Mouse (Mus musculus) midbrain, embryonic 14.5 days (tissue): ENCODE results near the gene Ust. TPM values are rescaled to one million over a fixed set of nuclear protein-coding genes. Genes with fewer than 3 reads are reported as not detected.
A peak's percentile ranks its signal among the peaks of the same experiment; 100 is the strongest.

ENCODE experiments used
- ATAC-seq: fragments of 200-750 bp; cut with Nextera tagmentation; 2 replicates; pipeline ENCODE4 v1.8.0; 2017; ENCODE audit warnings: moderate number of reproducible peaks, moderate library complexity; ENCODE audit not compliant: low FRiP score, low TSS enrichment
- DNase-seq: peaks from one replicate; pipeline ENCODE4 v3.0.0-alpha.2; 2015
- H3K27ac ChIP-seq: fragments of 300-500 bp; sonication (generic); replicated peaks from 2 replicates; pipeline ENCODE4 v1.5.1; 2014; ENCODE audit warnings: mild to moderate bottlenecking, low read depth, low read length, moderate library complexity
- H3K27me3 ChIP-seq: fragments of 300-500 bp; sonication (generic); 2 replicates; pipeline ENCODE4 v1.6.1; 2014; ENCODE audit warnings: low read length, control low read depth, mixed read lengths; ENCODE audit not compliant: control insufficient read depth, insufficient read depth
- H3K36me3 ChIP-seq: fragments of 300-500 bp; sonication (generic); 2 replicates; pipeline ENCODE4 v1.6.1; 2014; ENCODE audit warnings: low read length, control low read depth; ENCODE audit not compliant: control insufficient read depth, insufficient read depth
- H3K4me1 ChIP-seq: fragments of 300-500 bp; sonication (generic); 2 replicates; pipeline ENCODE4 v1.6.1; 2014; ENCODE audit warnings: mild to moderate bottlenecking, antibody characterized with exemption, low read length, control low read depth; ENCODE audit not compliant: control insufficient read depth, insufficient read depth
- H3K4me2 ChIP-seq: fragments of 300-500 bp; sonication (generic); 2 replicates; pipeline ENCODE4 v1.6.1; 2014; ENCODE audit warnings: mild to moderate bottlenecking, low read length, moderate library complexity
- H3K4me3 ChIP-seq: fragments of 300-500 bp; sonication (generic); replicated peaks from 2 replicates; pipeline ENCODE4 v1.5.1; 2014; ENCODE audit warnings: low read depth, low read length
- H3K9ac ChIP-seq: fragments of 300-500 bp; sonication (generic); replicated peaks from 2 replicates; pipeline ENCODE4 v1.6.1; 2014; ENCODE audit warnings: mild to moderate bottlenecking, low read length, moderate library complexity
- H3K9me3 ChIP-seq: fragments of 300-500 bp; sonication (generic); 2 replicates; pipeline ENCODE4 v1.6.1; 2016; ENCODE audit warnings: low read length, control low read depth, mixed read lengths; ENCODE audit not compliant: control insufficient read depth
- WGBS: fragments of 180-500 bp; shearing (Covaris S2); extraction: QIAGEN DNeasy Blood & Tissue Kit; methylation state at CpG from one replicate; pipeline ENCODE4 v1.1.7; 2014; 5-methylcytosine and 5-hydroxymethylcytosine counted together
- polyA plus RNA-seq: library from polyadenylated mRNA; unstranded; fragments of >200 nt; fragmentation: Nextera tagmentation; extraction: Ambion mirVana; gene quantifications from 2 replicates; pipeline ENCODE4 v1.2.1, GENCODE M21; 2014

The Ust gene
- polyA plus RNA-seq, 1 experiment from 2014 or later, result 3.4 TPM

DNA sequence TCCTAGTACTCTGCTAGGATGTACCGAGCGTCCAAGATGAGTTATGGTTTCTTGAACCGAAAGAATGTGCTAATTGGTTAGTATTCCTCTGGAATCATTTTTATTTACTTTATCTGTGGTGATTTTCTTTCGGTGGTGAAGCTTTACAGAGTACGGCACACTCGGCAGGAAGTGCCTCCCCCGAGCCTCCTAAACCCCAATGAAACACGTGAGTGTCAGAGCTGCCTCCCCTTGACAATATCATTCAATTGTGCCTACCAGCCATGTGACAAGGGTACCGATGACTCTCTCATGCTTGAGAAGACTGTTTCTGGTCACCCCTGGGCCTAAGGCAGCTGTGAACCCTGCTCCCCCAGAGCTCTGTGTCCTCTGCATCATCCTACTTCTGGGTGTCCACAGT lies 333.9 kb downstream of the Ust start:
- no peak overlapping the region for H3K4me2 ChIP-seq
- ATAC-seq (no peak), DNase-seq (no peak)
- no peaks in the 10 kb centered on the region for H3K9me3 ChIP-seq
- H3K9ac ChIP-seq, result no peak overlapping the region
- H3K27me3 ChIP-seq, result no peaks in the 10 kb centered on the region
- 84% methylated on average over 9 of the region's 9 CpGs for WGBS
- no peak overlapping the region for H3K4me3 ChIP-seq
- no peak overlapping the region for H3K27ac ChIP-seq
- no peaks in the 10 kb centered on the region for H3K36me3 ChIP-seq
- H3K4me1 ChIP-seq, result no peaks in the 10 kb centered on the region

DNA sequence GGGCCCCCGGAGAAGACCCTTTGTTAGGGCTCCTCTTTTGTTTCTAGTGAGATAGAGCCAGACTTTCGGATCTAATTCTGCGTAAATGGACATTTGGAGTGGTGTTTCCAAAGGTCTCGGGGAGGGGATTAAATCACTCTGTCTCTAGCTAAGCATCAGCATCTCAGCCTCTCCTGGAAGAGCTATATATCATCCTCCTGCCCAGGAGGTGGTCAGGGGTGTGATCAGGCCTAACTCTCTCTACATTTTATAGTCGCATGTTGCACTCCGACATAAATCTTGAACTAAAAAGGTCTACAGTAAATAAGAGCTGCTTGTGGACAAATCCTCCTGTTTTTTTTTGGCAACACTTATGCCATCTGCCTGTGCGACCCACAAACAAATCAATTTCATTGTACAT lies 335.5 kb downstream of the Ust start:
- H3K27me3 ChIP-seq, result no peaks in the 10 kb centered on the region
- no peaks in the 10 kb centered on the region for H3K4me1 ChIP-seq
- no peak overlapping the region for H3K4me2 ChIP-seq
- H3K9ac ChIP-seq, result no peak overlapping the region
- DNase-seq (no peak), ATAC-seq (no peak)
- H3K36me3 ChIP-seq, result no peaks in the 10 kb centered on the region
- H3K27ac ChIP-seq, result no peak overlapping the region
- no peak overlapping the region for H3K4me3 ChIP-seq
- WGBS, result 61% methylated on average over 7 of the region's 7 CpGs
- no peaks in the 10 kb centered on the region for H3K9me3 ChIP-seq

DNA sequence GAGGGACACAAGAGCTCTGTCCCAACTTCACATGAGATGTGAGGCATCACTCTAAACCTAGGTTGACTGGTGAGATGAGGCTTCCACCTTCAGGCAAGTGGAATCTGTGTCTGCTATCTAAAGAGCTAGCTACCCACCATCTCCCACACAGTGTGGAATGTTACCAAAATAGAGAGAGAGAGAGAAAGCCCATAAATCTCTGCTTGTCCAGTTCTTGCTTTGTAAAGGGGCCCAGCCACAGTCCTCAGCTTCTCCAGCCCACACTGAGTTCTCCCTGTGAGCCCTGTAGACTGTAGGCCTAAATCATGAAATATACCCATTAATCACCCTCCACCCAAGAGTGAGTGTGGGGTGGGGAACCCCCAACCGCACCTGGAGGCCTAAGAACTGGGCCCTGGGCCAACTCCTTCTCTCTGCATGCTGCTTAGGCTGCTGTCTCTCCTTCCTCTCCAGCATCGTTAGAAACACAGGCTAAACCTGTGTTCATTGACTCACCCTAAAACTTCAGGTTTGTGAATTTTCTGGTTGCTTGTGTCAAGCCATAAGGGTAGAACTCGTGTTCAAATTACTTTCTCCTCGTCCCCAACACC lies 336.9 kb downstream of the Ust start:
- ATAC-seq (no peak), DNase-seq (no peak)
- no peak overlapping the region for H3K4me3 ChIP-seq
- 80% methylated on average over 4 of the region's 4 CpGs for WGBS
- no peak overlapping the region for H3K27ac ChIP-seq
- no peak overlapping the region for H3K9ac ChIP-seq
- H3K9me3 ChIP-seq, result no peaks in the 10 kb centered on the region
- H3K27me3 ChIP-seq, result no peaks in the 10 kb centered on the region
- H3K4me1 ChIP-seq, result peaks cover 5% of the 10 kb centered on the region; the same call in 1 of the 2 replicates
- H3K36me3 ChIP-seq, result no peaks in the 10 kb centered on the region
- no peak overlapping the region for H3K4me2 ChIP-seq

DNA sequence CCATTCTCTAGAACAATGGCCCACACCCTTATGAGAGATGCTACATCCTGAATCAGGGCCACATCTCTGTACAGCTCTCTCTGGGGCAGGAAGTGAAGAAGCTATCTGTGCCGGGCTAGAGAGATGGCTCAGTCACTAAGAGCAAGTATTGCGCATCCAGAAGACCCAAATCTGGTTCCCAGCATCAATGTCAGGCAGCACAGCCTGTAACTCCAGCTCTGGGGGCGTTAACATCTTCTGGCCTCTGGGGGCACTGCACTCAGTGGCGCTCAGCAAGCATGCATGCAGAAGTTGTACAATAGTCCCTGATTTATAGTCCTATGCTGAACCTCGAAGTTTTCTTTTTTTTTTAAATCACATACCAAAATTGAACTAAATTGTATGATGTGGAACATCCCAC lies 341.0 kb downstream of the Ust start:
- H3K27me3 ChIP-seq, result no peaks in the 10 kb centered on the region

DNA sequence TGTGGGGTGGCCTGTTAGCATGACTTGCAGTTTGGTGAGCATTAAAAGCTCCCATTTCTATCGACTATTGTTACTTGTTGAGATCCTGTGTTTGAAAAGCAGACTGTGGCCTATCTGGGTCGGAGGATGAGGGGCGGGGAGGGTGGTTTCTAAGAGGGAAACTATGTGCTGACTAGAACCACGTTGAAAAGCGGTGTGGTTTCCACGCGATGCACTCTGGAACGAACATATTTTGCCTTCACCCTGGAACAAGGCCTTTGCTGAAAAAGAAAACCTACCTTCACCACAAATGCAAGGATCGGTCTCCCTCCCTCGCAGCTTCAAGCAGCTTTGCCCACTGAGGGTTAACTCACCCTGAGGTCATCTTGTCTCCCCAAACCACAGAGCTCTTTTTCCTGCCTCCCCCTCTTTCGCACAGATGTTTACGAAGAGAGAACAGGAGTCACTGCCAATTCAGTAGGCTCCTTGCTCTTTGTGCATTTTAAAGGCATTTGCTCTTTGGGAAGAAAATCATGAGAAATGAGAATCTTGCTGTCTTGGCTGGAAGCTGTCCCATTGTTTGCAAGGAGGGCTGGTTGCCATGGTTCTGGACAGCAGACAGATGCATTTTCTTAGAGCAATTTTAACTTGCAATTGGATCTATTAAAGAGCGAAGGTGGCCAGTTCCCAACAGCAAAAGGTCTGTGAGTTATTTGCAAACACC lies 342.1 kb downstream of the Ust start:
- H3K27ac ChIP-seq, result peak overlapping the region; percentile 26; the same call in 1 of the 2 replicates
- H3K9me3 ChIP-seq, result no peaks in the 10 kb centered on the region
- H3K9ac ChIP-seq, result no peak overlapping the region
- 44% methylated on average over 13 of the region's 13 CpGs for WGBS
- H3K4me1 ChIP-seq, result peaks cover 21% of the 10 kb centered on the region
- H3K4me2 ChIP-seq, result no peak overlapping the region
- no peaks in the 10 kb centered on the region for H3K27me3 ChIP-seq
- ATAC-seq (no peak), DNase-seq (peak; percentile 44)
- H3K36me3 ChIP-seq, result no peaks in the 10 kb centered on the region
- H3K4me3 ChIP-seq, result no peak overlapping the region

More for the DNA sequence above, 341.0 kb downstream of the Ust start:
- Histone ChIP-seq H3K36me3 (no peaks in the 10 kb centered on the region), H3K9me3 (no peaks in the 10 kb centered on the region), H3K4me3 (no peak overlapping the region), H3K4me1 (peaks cover 21% of the 10 kb centered on the region), H3K4me2 (no peak overlapping the region), H3K27ac (no peak overlapping the region), H3K9ac (no peak overlapping the region)
- WGBS, result 81% methylated on average over 5 of the region's 5 CpGs
- ATAC-seq (no peak), DNase-seq (no peak)

DNA sequence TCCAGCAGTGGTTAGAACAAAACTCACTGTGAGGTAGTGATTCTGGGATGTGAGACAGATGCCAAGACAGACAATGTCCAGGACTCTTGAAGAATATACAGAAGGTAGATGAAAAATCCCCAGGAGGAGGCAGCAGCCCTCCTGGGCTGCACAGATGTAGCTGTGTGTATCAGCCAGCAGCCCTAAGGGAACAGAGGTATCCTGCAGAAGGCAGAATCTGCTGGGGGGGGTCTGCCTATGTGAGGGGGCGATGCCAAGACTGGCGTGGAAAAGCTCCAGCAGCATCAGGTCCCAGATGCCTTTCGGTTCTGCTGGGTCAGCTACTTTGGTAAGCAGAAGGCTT lies 342.6 kb downstream of the Ust start:
- no peaks in the 10 kb centered on the region for H3K9me3 ChIP-seq
- H3K27me3 ChIP-seq, result no peaks in the 10 kb centered on the region
- ATAC-seq, result no peak
- DNase-seq, result no peak
- H3K9ac ChIP-seq, result no peak overlapping the region
- H3K4me3 ChIP-seq, result no peak overlapping the region
- H3K36me3 ChIP-seq, result no peaks in the 10 kb centered on the region
- H3K4me2 ChIP-seq, result no peak overlapping the region
- H3K4me1 ChIP-seq, result peaks cover 21% of the 10 kb centered on the region
- WGBS, result 72% methylated on average over 3 of the region's 3 CpGs
- H3K27ac ChIP-seq, result peak overlapping the region; percentile 26; the same call in 1 of the 2 replicates

DNA sequence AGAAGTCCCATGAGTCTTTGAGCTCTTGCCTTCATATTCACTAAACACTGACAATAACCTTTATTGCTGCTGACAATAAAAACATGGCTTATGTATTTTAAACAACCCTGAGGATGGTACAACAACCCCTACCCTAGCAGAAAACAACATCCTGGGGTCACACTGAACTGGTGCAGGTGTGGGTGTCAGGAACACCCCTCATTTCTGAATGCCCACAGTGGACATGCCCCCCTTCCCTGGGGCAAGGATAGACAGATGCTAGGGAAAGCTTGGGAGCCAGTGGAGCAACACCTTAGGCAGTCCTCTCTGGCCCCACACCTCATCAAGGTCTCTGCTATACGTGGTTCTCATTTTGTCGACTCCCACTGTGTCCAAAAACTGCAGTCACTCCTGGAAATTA lies 343.9 kb downstream of the Ust start:
- Histone ChIP-seq H3K27me3 (no peaks in the 10 kb centered on the region), H3K36me3 (no peaks in the 10 kb centered on the region), H3K4me1 (peaks cover 21% of the 10 kb centered on the region), H3K9ac (no peak overlapping the region), H3K4me3 (no peak overlapping the region), H3K27ac (no peak overlapping the region), H3K4me2 (no peak overlapping the region), H3K9me3 (no peaks in the 10 kb centered on the region)
- ATAC-seq (no peak), DNase-seq (no peak)
- WGBS, result 84% methylated on average over 2 of the region's 2 CpGs

DNA sequence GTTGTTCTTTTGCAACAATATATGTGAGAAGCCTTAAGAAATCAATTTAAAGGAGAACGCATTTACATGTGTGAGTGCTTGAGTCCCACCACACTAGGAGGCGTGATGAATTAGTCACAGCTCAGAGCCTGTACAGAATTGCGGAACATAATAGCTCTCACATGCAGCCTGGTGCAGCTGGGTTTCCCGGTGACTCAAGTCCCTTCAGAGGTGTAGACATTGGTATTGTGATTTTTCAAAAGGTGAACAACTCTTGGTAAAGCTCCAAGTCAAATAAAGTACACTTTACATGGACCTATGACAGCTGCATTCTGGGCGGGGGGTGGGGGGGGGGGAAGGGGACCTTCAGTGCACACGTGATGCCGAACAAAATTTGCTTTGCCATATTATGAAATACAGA lies 344.4 kb downstream of the Ust start:
- WGBS, result 24% methylated on average over 7 of the region's 7 CpGs
- Histone ChIP-seq H3K36me3 (no peaks in the 10 kb centered on the region), H3K4me2 (no peak overlapping the region), H3K4me3 (no peak overlapping the region), H3K4me1 (peaks cover 21% of the 10 kb centered on the region), H3K27me3 (no peaks in the 10 kb centered on the region), H3K27ac (no peak overlapping the region), H3K9me3 (no peaks in the 10 kb centered on the region), H3K9ac (no peak overlapping the region)
- no peak for ATAC-seq
- peak; percentile 61 for DNase-seq

DNA sequence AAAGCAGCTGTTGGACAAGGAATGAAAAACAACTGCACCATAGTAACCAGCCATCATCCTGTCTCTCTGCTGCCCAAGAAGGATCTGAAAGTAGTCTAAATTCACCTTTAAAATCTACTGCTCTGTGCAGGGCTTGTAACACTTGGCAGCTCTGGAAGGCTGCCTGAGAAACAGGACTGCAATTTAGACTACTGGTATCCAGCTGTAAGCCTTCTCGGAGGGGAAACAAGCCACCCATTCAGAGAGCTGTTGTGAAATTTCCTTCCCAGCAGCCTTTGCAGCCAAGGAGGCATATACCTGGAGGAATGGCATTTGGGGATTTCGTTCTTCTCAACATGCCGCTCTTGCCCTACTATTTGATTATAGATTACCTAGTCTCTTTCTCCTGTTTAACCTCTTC lies 345.6 kb downstream of the Ust start:
- DNase-seq (no peak), ATAC-seq (no peak)
- Histone ChIP-seq H3K36me3 (no peaks in the 10 kb centered on the region), H3K4me1 (peaks cover 21% of the 10 kb centered on the region), H3K4me3 (no peak overlapping the region), H3K27ac (no peak overlapping the region), H3K27me3 (no peaks in the 10 kb centered on the region), H3K9ac (no peak overlapping the region), H3K9me3 (peaks cover 5% of the 10 kb centered on the region; the same call in 1 of the 2 replicates), H3K4me2 (no peak overlapping the region)
- 95% methylated on average over 3 of the region's 3 CpGs for WGBS
